Comparison of ENCODE assay signal across 25 mouse cellular contexts in genomic region chr13:41669951-41670350, GRCm38 (mm10).
DNase-seq lines count a peak whose midpoint lies in the region; ATAC-seq and TF ChIP-seq lines count a peak whose summit lies in the region.
"Had no signal": no experiment of that assay in that cellular context is flagged by ENCODE, and none has a peak within 500 bp of the region (broad histone marks: within the 10 kb centered on the region; RNA-seq: fewer than 3 reads in every experiment).

No protein-coding gene starts in this region.

- no peak for TF ChIP-seq EP300 in heart, adult 2 months (IDR thresholded peaks at IDR 0.05; ENCODE audit: insufficient read depth, low read depth, low read length)

- WGBS in heart, embryonic 10.5 days: 97% methylated on average over 2 of the region's 2 CpGs
- 62% methylated on average over 2 of the region's 2 CpGs for WGBS in heart, adult 2 months
- 75% methylated on average over 2 of the region's 2 CpGs for WGBS in heart, embryonic 16.5 days
- 91% methylated on average over 2 of the region's 2 CpGs for WGBS in midbrain, embryonic 10.5 days
- 93% methylated on average over 2 of the region's 2 CpGs for WGBS in midbrain, embryonic 13.5 days
- 97% methylated on average over 2 of the region's 2 CpGs for WGBS in thymus, adult 2 months

- H3K79me2 ChIP-seq in heart, adult 2 months (replicated peaks; ENCODE audit: control insufficient read depth, insufficient read depth, low read length): no peaks in the 10 kb centered on the region

- intact Hi-C loops in heart, adult 2 months (cut with DNase I): no loop called here

- H3K4me1 ChIP-seq in heart, embryonic 10.5 days: peaks cover 38% of the 10 kb centered on the region
- H3K4me1 ChIP-seq in heart, adult 2 months (ENCODE audit: control insufficient read depth, insufficient read depth, low read length): peaks cover 10% of the 10 kb centered on the region
- H3K4me1 ChIP-seq in heart, embryonic 16.5 days (ENCODE audit: control insufficient read depth, insufficient read depth, low read length): peaks cover 33% of the 10 kb centered on the region
- peaks cover 5% of the 10 kb centered on the region for H3K4me1 ChIP-seq in midbrain, embryonic 10.5 days
- no peaks in the 10 kb centered on the region for H3K4me1 ChIP-seq in midbrain, embryonic 13.5 days (replicated peaks)
- no peaks in the 10 kb centered on the region for H3K4me1 ChIP-seq in thymus, adult 2 months (replicated peaks; ENCODE audit: control insufficient read depth, insufficient read depth, low read length)
- H3K4me1 ChIP-seq: forebrain, embryonic 13.5 days; limb, embryonic 15.5 days; megakaryocyte, embryonic 14.5 days; neural tube, embryonic 15.5 days had no signal

- ATAC-seq in heart, embryonic 16.5 days (replicated peaks; ENCODE audit: extremely low read depth, insufficient read depth, low FRiP score): no peak
- ATAC-seq in midbrain, embryonic 13.5 days: no peak
- ATAC-seq: forebrain, embryonic 13.5 days; Patski had no signal

- no peak for TF ChIP-seq POLR2A in heart, adult 2 months (IDR thresholded peaks at IDR 0.05; ENCODE audit: insufficient read depth, low read depth, low read length)
- no peak for TF ChIP-seq POLR2A in thymus, adult 2 months (IDR thresholded peaks at IDR 0.05; ENCODE audit: control insufficient read depth, extremely low read depth, insufficient read depth, low read length, poor library complexity)

- H3K9me3 ChIP-seq in heart, embryonic 10.5 days: no peaks in the 10 kb centered on the region
- H3K9me3 ChIP-seq in heart, embryonic 16.5 days (replicated peaks; ENCODE audit: control insufficient read depth, low read length): no peaks in the 10 kb centered on the region
- H3K9me3 ChIP-seq in midbrain, embryonic 10.5 days (replicated peaks): no peaks in the 10 kb centered on the region
- no peaks in the 10 kb centered on the region for H3K9me3 ChIP-seq in midbrain, embryonic 13.5 days
- H3K9me3 ChIP-seq: forebrain, embryonic 13.5 days; limb, embryonic 15.5 days; neural tube, embryonic 15.5 days had no signal

- no peak overlapping the region for H3K4me3 ChIP-seq in heart, embryonic 10.5 days
- no peak overlapping the region for H3K4me3 ChIP-seq in heart, adult 2 months
- no peak overlapping the region for H3K4me3 ChIP-seq in heart, embryonic 16.5 days (ENCODE audit: low read length)
- no peak overlapping the region for H3K4me3 ChIP-seq in midbrain, embryonic 10.5 days
- H3K4me3 ChIP-seq in midbrain, embryonic 13.5 days (replicated peaks): no peak overlapping the region
- no peak overlapping the region for H3K4me3 ChIP-seq in thymus, adult 2 months (ENCODE audit: control insufficient read depth, insufficient read depth, low read length)
- H3K4me3 ChIP-seq: forebrain, embryonic 13.5 days; limb, embryonic 15.5 days; megakaryocyte, embryonic 14.5 days; neural tube, embryonic 15.5 days had no signal

- no peak overlapping the region for H3K9ac ChIP-seq in heart, adult 2 months (ENCODE audit: low read depth, low read length)
- no peak overlapping the region for H3K9ac ChIP-seq in heart, embryonic 16.5 days (ENCODE audit: low read length)
- H3K9ac ChIP-seq in midbrain, embryonic 13.5 days (replicated peaks): no peak overlapping the region
- H3K9ac ChIP-seq: forebrain, embryonic 13.5 days; hindbrain, embryonic 14.5 days; limb, embryonic 15.5 days; liver, embryonic 14.5 days; lung, embryonic 14.5 days; neural tube, embryonic 15.5 days had no signal

- no peaks in the 10 kb centered on the region for H3K27me3 ChIP-seq in heart, embryonic 10.5 days (ENCODE audit: insufficient read depth, poor library complexity, severe bottlenecking)
- H3K27me3 ChIP-seq in heart, adult 2 months (ENCODE audit: control insufficient read depth, insufficient read depth, low read length): no peaks in the 10 kb centered on the region
- H3K27me3 ChIP-seq in heart, embryonic 16.5 days (ENCODE audit: control insufficient read depth, insufficient read depth, low read length): no peaks in the 10 kb centered on the region
- H3K27me3 ChIP-seq in midbrain, embryonic 10.5 days (ENCODE audit: low read depth, poor library complexity, severe bottlenecking): no peaks in the 10 kb centered on the region
- no peaks in the 10 kb centered on the region for H3K27me3 ChIP-seq in midbrain, embryonic 13.5 days
- no peaks in the 10 kb centered on the region for H3K27me3 ChIP-seq in thymus, adult 2 months (ENCODE audit: control insufficient read depth, insufficient read depth, low read length)
- H3K27me3 ChIP-seq: forebrain, embryonic 13.5 days; limb, embryonic 15.5 days; megakaryocyte, embryonic 14.5 days; neural tube, embryonic 15.5 days; Patski had no signal

- H3K27ac ChIP-seq in heart, embryonic 10.5 days: peak overlapping the region; percentile 85
- H3K27ac ChIP-seq in heart, adult 2 months: no peak overlapping the region; the same call in 1 of the 2 replicates
- peak overlapping the region; percentile 64 for H3K27ac ChIP-seq in heart, embryonic 16.5 days (ENCODE audit: low read length)
- 0 out of 2 replicates have a peak overlapping the region, but pooled peaks have one; percentile 23 for H3K27ac ChIP-seq in midbrain, embryonic 10.5 days (replicated peaks)
- no peak overlapping the region for H3K27ac ChIP-seq in midbrain, embryonic 13.5 days
- H3K27ac ChIP-seq in thymus, adult 2 months (ENCODE audit: control insufficient read depth, insufficient read depth, low read length): no peak overlapping the region
- H3K27ac ChIP-seq: forebrain, embryonic 13.5 days; hindbrain, embryonic 14.5 days; limb, embryonic 15.5 days; liver, embryonic 14.5 days; neural tube, embryonic 15.5 days had no signal

- no peak for TF ChIP-seq CTCF in heart, adult 2 months (IDR thresholded peaks at IDR 0.05)
- no peak for TF ChIP-seq CTCF in thymus, adult 2 months (IDR thresholded peaks at IDR 0.05; ENCODE audit: borderline replicate concordance, control insufficient read depth, extremely low read depth, insufficient read depth, low read length, poor library complexity)

- H3K4me2 ChIP-seq in heart, embryonic 16.5 days (ENCODE audit: low read depth, low read length): no peak overlapping the region
- no peak overlapping the region for H3K4me2 ChIP-seq in midbrain, embryonic 13.5 days (replicated peaks)
- H3K4me2 ChIP-seq: forebrain, embryonic 13.5 days; hindbrain, embryonic 14.5 days; limb, embryonic 15.5 days; lung, embryonic 14.5 days; neural tube, embryonic 15.5 days had no signal

- no peak for DNase-seq in heart, embryonic 10.5 days (ENCODE audit: low spot score)
- no peak for DNase-seq in heart, adult 2 months
- no peak for DNase-seq in heart, adult 8-10 months (ENCODE audit: low spot score)
- DNase-seq in midbrain, embryonic 10.5 days (ENCODE audit: low spot score): no peak
- no peak for DNase-seq in thymus, adult 2 months
- DNase-seq: adrenal gland, adult 2 months; cerebellum, adult 11-12 months; cerebellum, postnatal 25 days; embryo, embryonic 11 days; kidney, adult 9 months; kidney, postnatal 25 days; left cerebral cortex, postnatal 4 days; lung, embryonic 14.5 days; right cerebral cortex, adult 18-20 months; right cerebral cortex, postnatal 4 days; thymus, postnatal 25 days had no signal

- H3K36me3 ChIP-seq in heart, embryonic 10.5 days: no peaks in the 10 kb centered on the region
- peaks cover 2% of the 10 kb centered on the region; the same call in 1 of the 2 replicates for H3K36me3 ChIP-seq in heart, adult 2 months (ENCODE audit: control insufficient read depth, insufficient read depth, low read length)
- no peaks in the 10 kb centered on the region for H3K36me3 ChIP-seq in heart, embryonic 16.5 days (ENCODE audit: control insufficient read depth, insufficient read depth)
- H3K36me3 ChIP-seq in midbrain, embryonic 10.5 days: no peaks in the 10 kb centered on the region
- H3K36me3 ChIP-seq in midbrain, embryonic 13.5 days: no peaks in the 10 kb centered on the region
- no peaks in the 10 kb centered on the region for H3K36me3 ChIP-seq in thymus, adult 2 months (ENCODE audit: control insufficient read depth, insufficient read depth, low read length)
- H3K36me3 ChIP-seq: limb, embryonic 15.5 days; neural tube, embryonic 15.5 days had no signal

Comparison
In these comparisons a context has a peak if more than half of its experiments do, and no peak if none do; other contexts are left out.
1. H3K27ac ChIP-seq: peak in heart, embryonic 10.5 days (single experiment), heart, embryonic 16.5 days (single experiment) and midbrain, embryonic 10.5 days (single experiment); none in heart, adult 2 months (single experiment), midbrain, embryonic 13.5 days (single experiment) and thymus, adult 2 months (single experiment).